Mouse (Mus musculus) testis, adult 2 months (tissue): ENCODE data around the gene Adgrg2. TPM values are rescaled to one million over a fixed set of nuclear protein-coding genes. Genes with fewer than 3 reads are reported as not detected.

ENCODE experiments used
- H3K27ac ChIP-seq: fragments of 200-500 bp; 2 replicates; pipeline ENCODE4 v1.5.1; 2012; ENCODE audit warnings: low read depth, low read length; ENCODE audit not compliant: control insufficient read depth, insufficient read depth
- H3K27me3 ChIP-seq: fragments of 200-500 bp; 2 replicates; pipeline ENCODE4 v1.6.1; 2012; ENCODE audit warnings: mild to moderate bottlenecking, low read length, moderate library complexity; ENCODE audit not compliant: control insufficient read depth, insufficient read depth
- H3K36me3 ChIP-seq: fragments of 200-500 bp; 2 replicates; pipeline ENCODE4 v1.6.1; 2012; ENCODE audit warnings: mild to moderate bottlenecking, low read length; ENCODE audit not compliant: control insufficient read depth, insufficient read depth
- H3K4me1 ChIP-seq: fragments of 200-500 bp; 2 replicates; pipeline ENCODE4 v1.6.1; 2012; ENCODE audit warnings: low read length; ENCODE audit not compliant: control insufficient read depth, insufficient read depth
- H3K4me3 ChIP-seq: fragments of 200-500 bp; 2 replicates; pipeline ENCODE4 v1.5.1; 2012; ENCODE audit warnings: low read depth, mild to moderate bottlenecking, low read length, moderate library complexity, mixed read lengths; ENCODE audit not compliant: control insufficient read depth
- CTCF ChIP-seq: fragments of 200-500 bp; IDR thresholded peaks from 2 replicates; pipeline ENCODE4 v1.5.1; 2012; ENCODE audit warnings: low read depth, mild to moderate bottlenecking, inconsistent platforms, low read length, moderate library complexity; ENCODE audit not compliant: control insufficient read depth, insufficient read depth, insufficient replicate concordance
- POLR2A ChIP-seq: fragments of 200-500 bp; IDR thresholded peaks from 2 replicates; pipeline ENCODE4 v1.6.1; 2012; ENCODE audit warnings: low read depth, mild to moderate bottlenecking, inconsistent platforms, low read length, moderate library complexity; ENCODE audit not compliant: control insufficient read depth
- polyA plus RNA-seq: library from polyadenylated mRNA; depleted of rRNA; stranded (reverse); fragments of >200 nt; gene quantifications from 2 replicates; pipeline ENCODE4 v1.2.3, GENCODE M21; 2012; rRNA removed

Adgrg2 gene
- polyA plus RNA-seq: 0.54 and 0.80 TPM in 2 replicates

DNA sequence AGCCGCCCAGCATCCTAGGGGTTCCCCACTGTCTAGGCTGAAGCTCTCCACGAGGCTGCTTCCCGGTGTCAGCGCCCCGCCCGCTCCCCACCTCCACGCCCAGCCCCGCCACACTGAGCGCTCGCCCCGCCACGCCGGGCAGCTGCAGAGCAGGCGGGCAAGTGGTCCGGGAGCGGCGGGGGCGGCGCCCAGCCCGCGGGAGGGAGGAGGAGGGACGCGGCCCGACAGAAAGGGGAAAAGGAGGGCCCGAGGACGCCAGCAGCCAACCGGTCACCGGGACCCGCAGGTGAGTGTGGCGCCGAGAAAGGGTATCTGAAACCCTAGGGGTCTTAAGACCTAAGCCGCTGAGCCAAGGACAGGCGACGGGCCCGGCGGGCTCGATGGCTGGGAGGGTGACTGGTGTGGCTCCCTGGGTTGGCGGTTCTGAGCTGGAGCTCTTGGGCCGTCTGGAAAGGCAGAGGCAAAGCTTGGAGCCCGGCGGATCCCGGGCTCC is at the start of gene Adgrg2:
Gene Adgrg2 (plus strand): TSS at position 227 of the 493 bp plus-strand sequence.
- H3K4me1 ChIP-seq: 0 out of 2 replicates have a peak, but pooled peaks cover 2% of the 10 kb centered on the region
- H3K4me3 ChIP-seq: peak within 1 kb of the TSS; percentile 64
- H3K36me3 ChIP-seq: no peaks in the 10 kb centered on the region
- no peak within 1 kb of the TSS for H3K27ac ChIP-seq
- no peak for TF ChIP-seq POLR2A
- H3K27me3 ChIP-seq: no peaks in the 10 kb centered on the region

DNA sequence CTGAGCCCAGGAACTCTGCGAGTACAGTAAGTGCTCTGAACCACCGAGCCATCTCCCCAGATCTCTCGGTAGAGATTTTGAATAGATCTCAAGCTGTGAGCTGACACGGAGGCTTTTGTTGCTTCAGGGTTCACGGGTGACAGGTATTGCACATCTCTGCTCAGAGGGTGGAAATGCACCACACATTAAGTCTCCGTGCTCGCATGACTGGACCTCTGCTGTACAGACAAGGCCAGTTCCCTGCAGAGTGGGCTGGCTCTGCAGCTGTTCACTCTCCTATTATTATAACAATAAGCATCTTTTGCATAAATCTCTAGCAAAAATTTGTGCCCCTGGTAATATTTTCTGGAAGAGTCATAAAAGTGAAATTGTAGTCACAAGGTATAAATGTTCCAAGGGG is 39.5 kb upstream of the Adgrg2 start:
- H3K27ac ChIP-seq: no peak overlapping the region
- no peaks in the 10 kb centered on the region for H3K4me1 ChIP-seq
- no peaks in the 10 kb centered on the region for H3K36me3 ChIP-seq
- no peaks in the 10 kb centered on the region for H3K27me3 ChIP-seq
- no peak overlapping the region for H3K4me3 ChIP-seq
- TF ChIP-seq POLR2A (no peak), CTCF (no peak)

DNA sequence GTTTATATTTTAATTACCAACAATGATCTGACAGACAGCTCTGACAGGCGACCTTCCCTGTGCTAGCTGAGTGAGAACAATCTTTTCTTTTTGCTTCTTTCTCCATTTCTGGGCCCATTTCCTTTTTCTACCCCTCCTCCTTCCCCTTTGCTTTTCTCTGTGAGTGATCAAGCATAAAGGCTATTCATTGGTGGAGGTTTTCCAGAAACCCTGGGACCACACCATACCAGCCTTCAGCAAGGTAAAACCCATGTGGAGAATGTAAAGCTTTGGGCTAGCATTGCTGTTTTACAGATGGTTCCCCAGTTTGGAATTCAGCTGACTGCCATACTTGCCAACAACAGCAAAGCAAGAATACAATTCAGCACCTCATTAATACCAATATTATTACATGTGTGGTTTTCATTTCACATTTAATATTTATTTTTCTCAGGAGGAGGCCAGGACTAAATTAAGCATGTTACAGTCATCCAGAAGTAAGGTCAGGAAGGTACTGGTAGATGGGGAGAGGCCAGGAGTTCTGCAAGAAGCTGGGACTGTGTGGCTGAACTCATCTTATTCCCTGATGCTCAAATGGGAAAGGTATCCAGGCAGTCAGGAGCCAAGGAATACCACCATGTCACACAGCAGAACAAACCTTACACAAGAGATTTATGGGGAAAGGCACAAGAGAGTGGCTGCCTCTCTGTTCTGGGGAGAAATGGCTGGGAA is 38.4 kb upstream of the Adgrg2 start:
- Histone ChIP-seq H3K36me3 (no peaks in the 10 kb centered on the region), H3K4me3 (no peak overlapping the region), H3K4me1 (no peaks in the 10 kb centered on the region), H3K27ac (no peak overlapping the region), H3K27me3 (no peaks in the 10 kb centered on the region)
- TF ChIP-seq POLR2A (no peak), CTCF (no peak)

DNA sequence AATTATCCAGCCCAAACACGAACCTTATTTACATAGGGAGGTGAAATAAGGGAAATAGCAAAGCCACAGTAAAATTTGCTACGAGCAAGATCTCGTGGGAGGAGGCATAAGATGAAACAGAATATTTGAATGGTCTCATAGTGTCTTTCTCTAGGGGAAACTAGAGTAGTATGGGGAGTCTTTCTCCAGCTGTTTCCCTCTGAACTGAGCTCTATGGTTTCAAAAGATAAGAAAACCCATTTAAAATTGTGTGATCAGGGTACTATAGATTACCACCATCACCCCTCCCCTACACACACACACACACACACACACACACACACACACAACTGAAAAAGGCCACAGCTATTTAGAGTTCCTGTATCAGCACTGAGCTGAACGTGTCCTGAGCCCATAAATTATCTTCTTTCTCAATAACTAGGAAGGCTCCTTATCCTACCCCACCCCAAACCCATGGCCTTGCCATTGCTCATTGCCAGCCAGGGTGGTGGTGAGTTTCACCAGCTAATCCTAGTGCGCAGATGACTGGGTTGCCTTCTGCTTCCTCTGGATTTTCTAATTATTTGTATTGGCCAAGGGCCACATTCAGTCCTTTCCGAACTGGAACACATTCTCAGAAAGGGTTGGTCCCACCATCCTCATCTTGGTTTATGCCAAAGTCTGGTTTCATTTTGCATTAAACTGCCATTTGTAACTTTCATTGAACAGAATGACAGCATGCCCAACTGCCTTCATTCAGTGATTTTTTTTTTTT is 5.6 kb upstream of the Adgrg2 start:
- no peak overlapping the region for H3K27ac ChIP-seq
- H3K36me3 ChIP-seq: no peaks in the 10 kb centered on the region
- no peaks in the 10 kb centered on the region for H3K27me3 ChIP-seq
- no peak for TF ChIP-seq POLR2A
- no peak for TF ChIP-seq CTCF
- H3K4me1 ChIP-seq: no peaks in the 10 kb centered on the region
- H3K4me3 ChIP-seq: no peak overlapping the region

DNA sequence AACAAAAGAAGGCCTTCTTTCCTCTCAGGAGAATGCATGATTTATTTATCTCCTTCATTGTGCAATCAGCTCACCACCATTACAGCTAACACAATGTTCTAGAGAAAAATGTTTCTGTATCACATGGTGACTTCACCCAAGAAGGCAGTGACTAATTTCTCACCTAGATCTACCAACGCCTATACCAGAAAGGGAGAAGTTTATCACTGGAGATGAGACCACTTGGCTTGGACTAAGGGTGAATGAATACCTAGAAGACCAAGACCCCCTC is 5.1 kb upstream of the Adgrg2 start:
- Histone ChIP-seq H3K4me3 (no peak overlapping the region), H3K27me3 (no peaks in the 10 kb centered on the region), H3K27ac (no peak overlapping the region), H3K4me1 (no peaks in the 10 kb centered on the region), H3K36me3 (no peaks in the 10 kb centered on the region)
- no peak for TF ChIP-seq POLR2A
- TF ChIP-seq CTCF: no peak

DNA sequence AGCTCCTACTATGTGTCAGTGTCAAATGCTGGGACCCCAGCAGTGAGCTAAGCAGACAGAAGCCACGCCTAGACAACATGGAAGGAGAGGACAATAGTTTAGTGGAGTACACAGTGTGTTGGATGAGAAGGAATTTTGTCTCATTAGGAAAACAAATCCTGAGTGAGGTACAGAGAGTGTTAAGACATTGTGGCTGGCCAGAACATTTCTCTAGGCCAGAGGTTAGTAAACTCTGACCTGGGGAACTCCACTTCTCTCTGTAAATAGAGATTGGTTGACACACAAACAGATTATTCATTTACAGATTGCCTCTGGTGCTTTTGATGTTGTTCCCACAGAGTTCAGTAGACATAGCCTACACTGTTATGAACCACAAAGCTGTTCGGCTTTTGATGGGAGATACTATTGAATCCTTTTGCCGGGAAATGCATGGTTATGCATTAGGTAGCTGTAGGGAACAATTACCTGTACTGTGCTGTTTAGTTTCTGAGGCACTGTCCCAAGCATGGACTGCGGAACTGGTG is 22.5 kb downstream of the Adgrg2 start:
- TF ChIP-seq POLR2A (no peak), CTCF (no peak)
- Histone ChIP-seq H3K36me3 (no peaks in the 10 kb centered on the region), H3K4me3 (no peak overlapping the region), H3K27ac (no peak overlapping the region), H3K27me3 (no peaks in the 10 kb centered on the region), H3K4me1 (no peaks in the 10 kb centered on the region)

DNA sequence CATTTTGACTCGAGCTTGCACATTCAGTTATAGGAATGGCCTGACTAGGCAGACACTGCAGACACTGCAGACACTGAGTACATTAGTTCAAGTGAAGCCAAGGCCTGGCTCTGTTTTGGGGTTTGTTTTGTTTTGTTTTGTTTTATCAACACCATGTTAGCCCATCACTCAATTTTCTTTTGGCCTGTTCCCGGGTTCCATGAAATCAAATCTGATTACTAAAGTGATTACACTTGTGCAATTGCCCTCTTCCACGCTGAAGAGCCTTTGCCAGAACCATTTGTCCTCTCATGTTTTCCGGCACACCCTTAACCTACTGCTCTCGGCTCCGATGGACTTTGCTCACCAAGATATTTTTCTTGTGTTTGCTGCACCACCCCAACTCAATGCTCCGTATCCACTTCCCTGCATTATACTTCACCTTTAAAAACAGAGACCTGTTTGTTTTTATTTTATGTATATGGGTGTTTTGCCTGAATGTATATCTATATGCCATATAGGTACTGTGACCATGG is 23.4 kb downstream of the Adgrg2 start:
- TF ChIP-seq CTCF (no peak), POLR2A (no peak)
- no peaks in the 10 kb centered on the region for H3K36me3 ChIP-seq
- H3K27ac ChIP-seq: no peak overlapping the region
- no peaks in the 10 kb centered on the region for H3K27me3 ChIP-seq
- no peak overlapping the region for H3K4me3 ChIP-seq
- no peaks in the 10 kb centered on the region for H3K4me1 ChIP-seq

DNA sequence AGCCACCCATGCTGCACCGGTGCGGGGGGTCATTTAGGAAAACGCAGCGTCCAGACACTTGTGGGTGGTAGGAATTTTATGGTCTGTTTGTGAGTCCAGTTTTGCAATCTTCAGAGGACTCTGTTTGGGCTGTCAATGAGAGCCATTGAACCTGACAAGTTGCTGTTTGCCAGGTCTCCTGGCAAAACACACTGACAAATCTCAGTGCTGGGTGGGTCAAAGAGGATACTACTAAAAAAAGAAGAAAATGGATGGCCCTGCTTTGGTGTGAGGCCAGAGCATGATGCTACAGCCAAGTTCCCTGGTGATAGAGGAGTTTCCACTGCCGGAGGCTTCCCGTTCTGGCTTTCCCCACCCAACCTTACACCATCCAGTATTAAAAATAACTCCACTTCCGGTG is 27.9 kb downstream of the Adgrg2 start:
- Histone ChIP-seq H3K4me1 (no peaks in the 10 kb centered on the region), H3K27me3 (no peaks in the 10 kb centered on the region), H3K4me3 (no peak overlapping the region), H3K36me3 (no peaks in the 10 kb centered on the region), H3K27ac (no peak overlapping the region)
- TF ChIP-seq POLR2A: no peak
- TF ChIP-seq CTCF: no peak
